9 mouse cellular contexts compared by ENCODE assay signal in the genomic region with DNA sequence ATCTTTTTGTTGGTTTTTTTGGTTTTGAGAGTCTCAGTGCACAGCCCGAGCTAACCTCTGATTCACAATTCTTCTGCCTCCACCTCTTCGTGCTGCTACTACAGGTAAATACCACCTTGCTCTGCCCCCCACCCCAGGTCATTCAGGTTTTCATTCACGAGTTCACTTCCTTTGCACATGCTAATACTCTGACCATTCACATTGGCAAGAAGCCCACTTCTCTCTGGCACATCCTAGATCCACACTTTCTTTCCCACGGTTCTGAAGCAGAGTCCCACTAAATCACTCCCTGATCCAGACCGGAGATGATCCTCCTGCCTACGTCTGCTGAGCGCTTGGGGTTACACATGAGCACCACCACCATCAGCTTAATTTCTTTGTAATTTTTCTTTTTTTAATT. TPM values are rescaled to one million over a fixed set of nuclear protein-coding genes. Genes with fewer than 3 reads are reported as not detected.
DNase-seq lines count a peak whose midpoint lies in the region; ATAC-seq and TF ChIP-seq lines count a peak whose summit lies in the region.
"Had no signal": no experiment of that assay in that cellular context is flagged by ENCODE, and none has a peak within 500 bp of the region (broad histone marks: within the 10 kb centered on the region; RNA-seq: fewer than 3 reads in every experiment).

No protein-coding gene starts in this region.

- H3K9me3 ChIP-seq in neural tube, embryonic 11.5 days (ENCODE audit: control insufficient read depth, low read length), result no peaks in the 10 kb centered on the region
- H3K9me3 ChIP-seq in limb, embryonic 13.5 days, result no peaks in the 10 kb centered on the region
- no peaks in the 10 kb centered on the region for H3K9me3 ChIP-seq in stomach, postnatal 0 days (ENCODE audit: control insufficient read depth, low read length)

- DNase-seq in cerebellum, adult 9-10 months, result peak; percentile 62
- no peak for DNase-seq in cerebellum, postnatal 36 days
- no peak for DNase-seq in neural tube, embryonic 11.5 days (ENCODE audit: low spot score)
- no peak for DNase-seq in neural tube, embryonic 10.5 days (ENCODE audit: extremely low spot score, low spot score)
- no peak for DNase-seq in stomach, postnatal 0 days (ENCODE audit: low spot score)
- no peak for DNase-seq in gastrocnemius, postnatal 10 days
- DNase-seq: kidney, adult 8-10 months had no signal

- peaks cover 6% of the 10 kb centered on the region; the same call in 1 of the 2 replicates for H3K4me1 ChIP-seq in neural tube, embryonic 11.5 days (ENCODE audit: control insufficient read depth, insufficient read depth, low read length)
- H3K4me1 ChIP-seq in limb, embryonic 13.5 days, result peaks cover 23% of the 10 kb centered on the region
- peaks cover 5% of the 10 kb centered on the region for H3K4me1 ChIP-seq in stomach, postnatal 0 days (replicated peaks; ENCODE audit: control insufficient read depth, insufficient read depth)

- ATAC-seq in neural tube, embryonic 11.5 days (ENCODE audit: insufficient read depth, low FRiP score, low TSS enrichment), result no peak
- no peak for ATAC-seq in limb, embryonic 13.5 days (ENCODE audit: low FRiP score, low read depth)
- ATAC-seq in stomach, postnatal 0 days (ENCODE audit: low FRiP score, low TSS enrichment), result no peak
- no peak for ATAC-seq in megakaryocyte progenitor cell, adult 5-6 weeks (replicated peaks; ENCODE audit: poor library complexity)

- peak overlapping the region; percentile 71 for H3K4me2 ChIP-seq in neural tube, embryonic 11.5 days (ENCODE audit: low read depth)
- H3K4me2 ChIP-seq in limb, embryonic 13.5 days (replicated peaks), result peak overlapping the region; percentile 82
- no peak overlapping the region; the same call in 1 of the 2 replicates for H3K4me2 ChIP-seq in stomach, postnatal 0 days (replicated peaks; ENCODE audit: low read depth)

- peak overlapping the region; percentile 83; the same call in 1 of the 2 replicates for H3K9ac ChIP-seq in neural tube, embryonic 11.5 days (ENCODE audit: low read length)
- peak overlapping the region; percentile 89 for H3K9ac ChIP-seq in limb, embryonic 13.5 days
- peak overlapping the region; percentile 83; the same call in 1 of the 2 replicates for H3K9ac ChIP-seq in stomach, postnatal 0 days (ENCODE audit: low read length)

- no peak for TF ChIP-seq CTCF in stomach, postnatal 0 days (IDR thresholded peaks at IDR 0.05; ENCODE audit: low read depth)

- no peak overlapping the region for H3K27ac ChIP-seq in neural tube, embryonic 11.5 days (ENCODE audit: low read depth, low read length)
- H3K27ac ChIP-seq in limb, embryonic 13.5 days, result no peak overlapping the region
- no peak overlapping the region for H3K27ac ChIP-seq in stomach, postnatal 0 days (replicated peaks)

- H3K4me3 ChIP-seq in neural tube, embryonic 11.5 days (ENCODE audit: low read depth, low read length), result peak overlapping the region; percentile 69; the same call in 1 of the 2 replicates
- H3K4me3 ChIP-seq in limb, embryonic 13.5 days, result peak overlapping the region; percentile 76
- H3K4me3 ChIP-seq in stomach, postnatal 0 days (ENCODE audit: low read depth, low read length), result no peak overlapping the region

- WGBS in neural tube, embryonic 11.5 days, result 88% methylated on average over 7 of the region's 7 CpGs
- WGBS in limb, embryonic 13.5 days, result 87% methylated on average over 7 of the region's 7 CpGs
- WGBS in stomach, postnatal 0 days, result 74% methylated on average over 7 of the region's 7 CpGs

- TF ChIP-seq EP300 in stomach, postnatal 0 days (optimal IDR thresholded peaks at IDR 0.05), result no peak

- no peaks in the 10 kb centered on the region for H3K27me3 ChIP-seq in neural tube, embryonic 11.5 days (ENCODE audit: control insufficient read depth, insufficient read depth, low read length)
- H3K27me3 ChIP-seq in limb, embryonic 13.5 days, result peaks cover 8% of the 10 kb centered on the region; the same call in 1 of the 2 replicates
- H3K27me3 ChIP-seq in stomach, postnatal 0 days (ENCODE audit: control insufficient read depth, insufficient read depth, low read length), result no peaks in the 10 kb centered on the region

- peaks cover 7% of the 10 kb centered on the region for H3K36me3 ChIP-seq in neural tube, embryonic 11.5 days (ENCODE audit: control insufficient read depth, insufficient read depth, low read length)
- H3K36me3 ChIP-seq in limb, embryonic 13.5 days, result peaks cover 46% of the 10 kb centered on the region
- H3K36me3 ChIP-seq in stomach, postnatal 0 days (ENCODE audit: control insufficient read depth, insufficient read depth, low read length), result peaks cover 14% of the 10 kb centered on the region

RNA-seq across cellular contexts. Expression of a gene that starts 1.2 kb away (rescaled TPM):
- 104 and 110 TPM in 2 replicates for polyA plus RNA-seq in neural tube, embryonic 11.5 days (2014; fragmentation: Nextera tagmentation; extraction: Ambion mirVana)
- polyA plus RNA-seq in limb, embryonic 13.5 days (2015; fragmentation: Nextera tagmentation; extraction: Ambion mirVana), result 104 and 106 TPM in 2 replicates
- polyA plus RNA-seq in stomach, postnatal 0 days (2015; fragmentation: Nextera tagmentation; extraction: Ambion mirVana), result 60.7 and 65.5 TPM in 2 replicates
- total RNA-seq in megakaryocyte progenitor cell, adult 5-6 weeks (2015), result 60.6 and 62.7 TPM in 2 replicates
- total RNA-seq in megakaryocyte progenitor cell, adult 5-6 weeks (2017), result 30.4 and 38.3 TPM in 2 replicates
- total RNA-seq in gastrocnemius, postnatal 10 days (2021), result 10 to 100 TPM; 50.8 to 52.6 TPM

RNA-seq across cellular contexts. Expression of a gene that starts 1.3 kb away (rescaled TPM):
- 12.3 and 13.3 TPM in 2 replicates for polyA plus RNA-seq in neural tube, embryonic 11.5 days (2014; fragmentation: Nextera tagmentation; extraction: Ambion mirVana)
- polyA plus RNA-seq in limb, embryonic 13.5 days (2015; fragmentation: Nextera tagmentation; extraction: Ambion mirVana), result 22.4 and 22.9 TPM in 2 replicates
- polyA plus RNA-seq in stomach, postnatal 0 days (2015; fragmentation: Nextera tagmentation; extraction: Ambion mirVana), result 5.9 and 8.3 TPM in 2 replicates
- 1.2 and 2.5 TPM in 2 replicates for total RNA-seq in megakaryocyte progenitor cell, adult 5-6 weeks (2015)
- total RNA-seq in megakaryocyte progenitor cell, adult 5-6 weeks (2017), result 0.30 and 1.7 TPM in 2 replicates
- 1 to 10 TPM; 4.3 to 5.7 TPM for total RNA-seq in gastrocnemius, postnatal 10 days (2021)

RNA-seq across cellular contexts. Expression of a gene that starts 27.3 kb away (rescaled TPM):
- 60.0 and 66.2 TPM in 2 replicates for polyA plus RNA-seq in neural tube, embryonic 11.5 days (2014; fragmentation: Nextera tagmentation; extraction: Ambion mirVana)
- polyA plus RNA-seq in limb, embryonic 13.5 days (2015; fragmentation: Nextera tagmentation; extraction: Ambion mirVana), result 87.7 and 91.3 TPM in 2 replicates
- 32.8 and 33.7 TPM in 2 replicates for polyA plus RNA-seq in stomach, postnatal 0 days (2015; fragmentation: Nextera tagmentation; extraction: Ambion mirVana)
- 27.5 and 35.2 TPM in 2 replicates for total RNA-seq in megakaryocyte progenitor cell, adult 5-6 weeks (2015)
- total RNA-seq in megakaryocyte progenitor cell, adult 5-6 weeks (2017), result 17.4 and 22.6 TPM in 2 replicates
- 10 to 100 TPM; 61.5 to 68.3 TPM for total RNA-seq in gastrocnemius, postnatal 10 days (2021)

RNA-seq across cellular contexts. Expression of a gene that starts 29.4 kb away (rescaled TPM):
- polyA plus RNA-seq in neural tube, embryonic 11.5 days (2014; fragmentation: Nextera tagmentation; extraction: Ambion mirVana), result 0.07 TPM in 1 of 2 replicates, not detected in the other
- 0.08 and 0.10 TPM in 2 replicates for polyA plus RNA-seq in limb, embryonic 13.5 days (2015; fragmentation: Nextera tagmentation; extraction: Ambion mirVana)
- polyA plus RNA-seq in stomach, postnatal 0 days (2015; fragmentation: Nextera tagmentation; extraction: Ambion mirVana), result 0.21 and 0.32 TPM in 2 replicates
- total RNA-seq in megakaryocyte progenitor cell, adult 5-6 weeks (2015), result not detected in 2 replicates
- not detected in 2 replicates for total RNA-seq in megakaryocyte progenitor cell, adult 5-6 weeks (2017)
- 1,000 to 10,000 TPM; 2,219 to 2,666 TPM for total RNA-seq in gastrocnemius, postnatal 10 days (2021)

RNA-seq across cellular contexts. Expression of a gene that starts 29.9 kb away (rescaled TPM):
- polyA plus RNA-seq in neural tube, embryonic 11.5 days (2014; fragmentation: Nextera tagmentation; extraction: Ambion mirVana), result 1.2 and 1.6 TPM in 2 replicates
- polyA plus RNA-seq in limb, embryonic 13.5 days (2015; fragmentation: Nextera tagmentation; extraction: Ambion mirVana), result 0.36 TPM in 1 of 2 replicates, not detected in the other
- 0.12 and 0.21 TPM in 2 replicates for polyA plus RNA-seq in stomach, postnatal 0 days (2015; fragmentation: Nextera tagmentation; extraction: Ambion mirVana)
- total RNA-seq in megakaryocyte progenitor cell, adult 5-6 weeks (2015), result not detected in 2 replicates
- total RNA-seq in megakaryocyte progenitor cell, adult 5-6 weeks (2017), result not detected in 2 replicates
- total RNA-seq in gastrocnemius, postnatal 10 days (2021), result not detected
